ENCODE assay signal across 11 mouse cellular contexts in the genomic region with DNA sequence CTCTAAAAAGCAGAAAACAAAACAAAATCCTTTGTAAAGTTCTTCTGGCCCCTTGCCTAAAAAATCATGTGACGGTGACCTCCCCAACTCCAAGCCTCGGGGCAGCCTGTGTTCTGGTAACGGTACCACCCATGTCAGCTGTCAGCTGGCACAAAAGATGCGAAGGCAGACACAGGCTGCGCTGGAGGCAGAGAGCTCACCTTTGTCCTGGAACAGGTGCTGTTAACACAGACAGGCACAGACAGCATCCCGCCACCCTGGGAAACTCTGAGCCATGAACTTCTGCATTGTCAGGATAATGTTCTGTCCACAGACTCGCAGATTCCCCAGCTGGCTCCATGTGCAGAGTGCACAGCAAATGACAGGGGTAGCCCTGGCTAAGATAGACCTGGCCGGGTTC. TPM values are rescaled to one million over a fixed set of nuclear protein-coding genes. Genes with fewer than 3 reads are reported as not detected.
DNase-seq lines count a peak whose midpoint lies in the region; ATAC-seq and TF ChIP-seq lines count a peak whose summit lies in the region.
"Had no signal": no experiment of that assay in that cellular context is flagged by ENCODE, and none has a peak within 500 bp of the region (broad histone marks: within the 10 kb centered on the region; RNA-seq: fewer than 3 reads in every experiment).

No protein-coding gene starts in this region.

- no peak overlapping the region for H3ac ChIP-seq in myocyte (ENCODE audit: control insufficient read depth, insufficient read length)

- H3K79me2 ChIP-seq in myocyte (ENCODE audit: control insufficient read depth, insufficient read depth): no peaks in the 10 kb centered on the region

- H3K4me2 ChIP-seq in kidney, postnatal 0 days (ENCODE audit: low read length): peak overlapping the region; percentile 41
- no peak overlapping the region; the same call in 1 of the 2 replicates for H3K4me2 ChIP-seq in kidney, embryonic 14.5 days (replicated peaks; ENCODE audit: low read depth, low read length)
- peak overlapping the region; percentile 49 for H3K4me2 ChIP-seq in embryonic facial prominence, embryonic 13.5 days
- H3K4me2 ChIP-seq in hindbrain, embryonic 14.5 days (replicated peaks): no peak overlapping the region; the same call in 1 of the 2 replicates
- peak overlapping the region; percentile 70 for H3K4me2 ChIP-seq in myocyte (ENCODE audit: low read depth)

- no peak for TF ChIP-seq POLR2A in myocyte (IDR thresholded peaks at IDR 0.05; ENCODE audit: insufficient read length, low read depth)

- ATAC-seq in kidney, postnatal 0 days (replicated peaks; ENCODE audit: low FRiP score, low read depth): no peak
- no peak; the same call in 1 of the 2 replicates for ATAC-seq in kidney, embryonic 14.5 days (ENCODE audit: low FRiP score, low TSS enrichment)
- ATAC-seq in embryonic facial prominence, embryonic 13.5 days (ENCODE audit: insufficient number of reproducible peaks, insufficient read depth, low FRiP score, low TSS enrichment, low read depth): peak; percentile 24; the same call in 1 of the 2 replicates
- ATAC-seq in hindbrain, embryonic 14.5 days (ENCODE audit: low FRiP score): 0 out of 2 replicates have a peak, but pooled peaks have one; percentile 32

- intact Hi-C loops in left cerebral cortex, postnatal 25 days (cut with DNase I): no loop called here
- intact Hi-C loops in gastrocnemius, adult 2 months (cut with DNase I): no loop called here

- H3K27ac ChIP-seq in kidney, postnatal 0 days: no peak overlapping the region
- no peak overlapping the region; the same call in 1 of the 2 replicates for H3K27ac ChIP-seq in kidney, embryonic 14.5 days (ENCODE audit: low read depth, low read length)
- H3K27ac ChIP-seq in embryonic facial prominence, embryonic 13.5 days: peak overlapping the region; percentile 73
- H3K27ac ChIP-seq in hindbrain, embryonic 14.5 days: no peak overlapping the region; the same call in 1 of the 2 replicates
- no peak overlapping the region for H3K27ac ChIP-seq in gastrocnemius, adult 2 months

- 0 out of 2 replicates have a peak, but pooled peaks cover 5% of the 10 kb centered on the region for H3K4me1 ChIP-seq in kidney, postnatal 0 days (replicated peaks; ENCODE audit: insufficient read depth, low read length)
- H3K4me1 ChIP-seq in kidney, embryonic 14.5 days (ENCODE audit: control insufficient read depth, insufficient read depth, low read length): peaks cover 6% of the 10 kb centered on the region; the same call in 1 of the 2 replicates
- peaks cover 15% of the 10 kb centered on the region for H3K4me1 ChIP-seq in embryonic facial prominence, embryonic 13.5 days
- H3K4me1 ChIP-seq in hindbrain, embryonic 14.5 days (replicated peaks; ENCODE audit: control insufficient read depth, insufficient read depth, low read length): peaks cover 9% of the 10 kb centered on the region; the same call in 1 of the 2 replicates

- no peaks in the 10 kb centered on the region for H3K27me3 ChIP-seq in kidney, postnatal 0 days (ENCODE audit: insufficient read depth, low read length)
- no peaks in the 10 kb centered on the region for H3K27me3 ChIP-seq in kidney, embryonic 14.5 days (ENCODE audit: control insufficient read depth, insufficient read depth, low read length)
- H3K27me3 ChIP-seq in embryonic facial prominence, embryonic 13.5 days: no peaks in the 10 kb centered on the region
- no peaks in the 10 kb centered on the region for H3K27me3 ChIP-seq in hindbrain, embryonic 14.5 days (ENCODE audit: control insufficient read depth, insufficient read depth, low read length)
- H3K27me3 ChIP-seq in myocyte (ENCODE audit: control insufficient read depth, insufficient read depth, insufficient read length): no peaks in the 10 kb centered on the region

- no peaks in the 10 kb centered on the region for H3K36me3 ChIP-seq in kidney, postnatal 0 days (ENCODE audit: insufficient read depth, low read length)
- H3K36me3 ChIP-seq in kidney, embryonic 14.5 days (ENCODE audit: control insufficient read depth, insufficient read depth, low read length): no peaks in the 10 kb centered on the region
- no peaks in the 10 kb centered on the region for H3K36me3 ChIP-seq in embryonic facial prominence, embryonic 13.5 days
- no peaks in the 10 kb centered on the region for H3K36me3 ChIP-seq in hindbrain, embryonic 14.5 days (replicated peaks; ENCODE audit: control insufficient read depth, insufficient read depth)
- H3K36me3 ChIP-seq in myocyte (ENCODE audit: control insufficient read depth, insufficient read depth): no peaks in the 10 kb centered on the region

- H3K4me3 ChIP-seq in kidney, postnatal 0 days (replicated peaks; ENCODE audit: low read depth, low read length): 0 out of 2 replicates have a peak overlapping the region, but pooled peaks have one; percentile 2
- no peak overlapping the region for H3K4me3 ChIP-seq in kidney, embryonic 14.5 days (ENCODE audit: low read length)
- 0 out of 2 replicates have a peak overlapping the region, but pooled peaks have one; percentile 14 for H3K4me3 ChIP-seq in embryonic facial prominence, embryonic 13.5 days
- H3K4me3 ChIP-seq in hindbrain, embryonic 14.5 days (replicated peaks; ENCODE audit: low read length): no peak overlapping the region
- H3K4me3 ChIP-seq in myocyte: no peak overlapping the region
- H3K4me3 ChIP-seq in gastrocnemius, adult 2 months: no peak overlapping the region

- WGBS in kidney, postnatal 0 days: 45% methylated on average over 8 of the region's 8 CpGs
- WGBS in kidney, embryonic 14.5 days: 43% methylated on average over 8 of the region's 8 CpGs
- 34% methylated on average over 8 of the region's 8 CpGs for WGBS in embryonic facial prominence, embryonic 13.5 days
- WGBS in hindbrain, embryonic 14.5 days: 35% methylated on average over 8 of the region's 8 CpGs

- DNase-seq in kidney, postnatal 0 days (ENCODE audit: low spot score): no peak
- no peak for DNase-seq in hindbrain, embryonic 14.5 days (ENCODE audit: low spot score)
- DNase-seq in left cerebral cortex, postnatal 25 days (ENCODE audit: low spot score in 2 of 2): no peak
- DNase-seq in layer of hippocampus, adult 9-11 months: no peak
- DNase-seq in gastrocnemius, adult 2 months: no peak
- DNase-seq: adrenal gland, postnatal 10 days; lung, postnatal 14 days; thymus, postnatal 4 days had no signal

- H3K9me3 ChIP-seq in kidney, postnatal 0 days (replicated peaks; ENCODE audit: low read length): no peaks in the 10 kb centered on the region
- H3K9me3 ChIP-seq in kidney, embryonic 14.5 days (ENCODE audit: control insufficient read depth, low read length): no peaks in the 10 kb centered on the region
- H3K9me3 ChIP-seq in embryonic facial prominence, embryonic 13.5 days: no peaks in the 10 kb centered on the region
- H3K9me3 ChIP-seq in hindbrain, embryonic 14.5 days (ENCODE audit: control insufficient read depth, low read length): no peaks in the 10 kb centered on the region

- H3K9ac ChIP-seq in kidney, postnatal 0 days (ENCODE audit: low read depth, low read length): no peak overlapping the region
- H3K9ac ChIP-seq in kidney, embryonic 14.5 days (ENCODE audit: low read depth, low read length): no peak overlapping the region; the same call in 1 of the 2 replicates
- no peak overlapping the region; the same call in 1 of the 2 replicates for H3K9ac ChIP-seq in embryonic facial prominence, embryonic 13.5 days
- no peak overlapping the region; the same call in 1 of the 2 replicates for H3K9ac ChIP-seq in hindbrain, embryonic 14.5 days

- no peak for TF ChIP-seq CTCF in kidney, postnatal 0 days (IDR thresholded peaks at IDR 0.05; ENCODE audit: low read depth)
- no peak for TF ChIP-seq CTCF in gastrocnemius, adult 2 months (IDR thresholded peaks at IDR 0.05)

TF ChIP-seq in myocyte, 11 proteins besides CTCF, POLR2A, EP300 and RAD21:
- peak in 1 of 3 experiments; percentile 53 for TF ChIP-seq MYOD1 (IDR thresholded peaks at IDR 0.05; ENCODE audit: control insufficient read depth in 1 of 3, insufficient read length in 2 of 3, low read depth in 2 of 3)
- peak in 1 of 3 experiments; percentile 65 for TF ChIP-seq MYOG (IDR thresholded peaks at IDR 0.05; ENCODE audit: control insufficient read depth in 1 of 3, insufficient read depth in 1 of 3, insufficient read length in 2 of 3, low read depth in 2 of 3)
- no peak for TF ChIP-seq CEBPB (IDR thresholded peaks at IDR 0.05; ENCODE audit: insufficient read depth, poor library complexity, severe bottlenecking)

RNA-seq across cellular contexts. Expression of a gene that starts 43.4 kb away (rescaled TPM):
- polyA plus RNA-seq in kidney, postnatal 0 days (2015; fragmentation: Nextera tagmentation; extraction: Ambion mirVana): 8.5 and 10.2 TPM in 2 replicates
- 4.2 and 9.2 TPM in 2 replicates for polyA plus RNA-seq in kidney, embryonic 14.5 days (2014; fragmentation: Nextera tagmentation; extraction: Ambion mirVana)
- polyA plus RNA-seq in embryonic facial prominence, embryonic 13.5 days (2015; fragmentation: Nextera tagmentation; extraction: Ambion mirVana): 8.3 and 9.6 TPM in 2 replicates
- 7.5 and 7.7 TPM in 2 replicates for polyA plus RNA-seq in hindbrain, embryonic 14.5 days (2014; fragmentation: Nextera tagmentation; extraction: Ambion mirVana)
- polyA plus RNA-seq in myocyte (2012; fragmentation: generic; extraction: Trizol): 4.1 TPM
- total RNA-seq in left cerebral cortex, postnatal 25 days (2021): 10 to 100 TPM; 10.1 TPM
- 1 to 10 TPM; 6.0 to 7.2 TPM for total RNA-seq in gastrocnemius, adult 2 months (2021)

RNA-seq across cellular contexts. Expression of a gene that starts 59.8 kb away (rescaled TPM):
- polyA plus RNA-seq in kidney, postnatal 0 days (2015; fragmentation: Nextera tagmentation; extraction: Ambion mirVana): 3.8 and 4.2 TPM in 2 replicates
- polyA plus RNA-seq in kidney, embryonic 14.5 days (2014; fragmentation: Nextera tagmentation; extraction: Ambion mirVana): 3.5 and 3.9 TPM in 2 replicates
- polyA plus RNA-seq in embryonic facial prominence, embryonic 13.5 days (2015; fragmentation: Nextera tagmentation; extraction: Ambion mirVana): 6.3 and 6.6 TPM in 2 replicates
- polyA plus RNA-seq in hindbrain, embryonic 14.5 days (2014; fragmentation: Nextera tagmentation; extraction: Ambion mirVana): 6.5 and 6.9 TPM in 2 replicates
- 0.01 TPM for polyA plus RNA-seq in myocyte (2012; fragmentation: generic; extraction: Trizol)
- total RNA-seq in left cerebral cortex, postnatal 25 days (2021): 10 to 100 TPM; 44.6 to 57.0 TPM
- 1 to 10 TPM; 1.0 to 1.3 TPM for total RNA-seq in gastrocnemius, adult 2 months (2021)

Comparison
In these comparisons a context has a peak if more than half of its experiments do, and no peak if none do; other contexts are left out.
1. H3K4me2 ChIP-seq: peak in kidney, postnatal 0 days (single experiment), embryonic facial prominence, embryonic 13.5 days (single experiment) and myocyte (single experiment); none in kidney, embryonic 14.5 days (single experiment) and hindbrain, embryonic 14.5 days (single experiment).
2. H3K4me3 ChIP-seq: peak in kidney, postnatal 0 days (single experiment) and embryonic facial prominence, embryonic 13.5 days (single experiment); none in kidney, embryonic 14.5 days (single experiment), hindbrain, embryonic 14.5 days (single experiment), myocyte (single experiment) and gastrocnemius, adult 2 months (single experiment).
3. ATAC-seq: peak in embryonic facial prominence, embryonic 13.5 days (single experiment) and hindbrain, embryonic 14.5 days (single experiment); none in kidney, postnatal 0 days (single experiment) and kidney, embryonic 14.5 days (single experiment).